ENCODE assay signal across 26 mouse cellular contexts in the genomic region with DNA sequence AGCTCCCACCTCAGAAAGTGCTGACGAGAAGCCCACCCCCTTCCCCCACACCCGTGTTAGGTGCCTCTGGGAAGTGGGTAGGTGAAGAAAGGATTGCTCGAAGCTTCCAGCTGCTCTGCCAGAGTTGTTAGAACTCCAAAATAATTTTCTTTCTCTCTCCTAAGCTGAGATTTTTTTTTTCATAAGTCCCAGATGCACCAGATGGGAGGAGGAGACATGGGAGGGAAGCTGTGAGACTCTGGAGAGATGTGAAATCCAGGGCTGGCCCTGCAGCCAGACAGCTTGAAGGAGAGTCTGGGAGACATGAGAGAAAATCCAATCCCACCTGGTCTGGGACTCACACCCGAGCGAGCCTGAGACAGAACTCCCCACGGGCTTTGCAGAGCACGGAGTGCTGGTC. TPM values are rescaled to one million over a fixed set of nuclear protein-coding genes. Genes with fewer than 3 reads are reported as not detected.
DNase-seq lines count a peak whose midpoint lies in the region; ATAC-seq lines count a peak whose summit lies in the region.
"Had no signal": no experiment of that assay in that cellular context is flagged by ENCODE, and none has a peak within 500 bp of the region (broad histone marks: within the 10 kb centered on the region; RNA-seq: fewer than 3 reads in every experiment).

No protein-coding gene starts in this region.

- ATAC-seq in frontal cortex, adult (ENCODE audit: low TSS enrichment), result peak; percentile 79
- no peak for ATAC-seq in midbrain, embryonic 14.5 days (ENCODE audit: low FRiP score, low TSS enrichment)
- no peak for ATAC-seq in limb, embryonic 12.5 days (ENCODE audit: insufficient number of reproducible peaks, insufficient read depth, low FRiP score, low TSS enrichment, low read depth)
- ATAC-seq in cerebellum, adult (ENCODE audit: insufficient number of reproducible peaks, low FRiP score, low TSS enrichment), result no peak
- ATAC-seq: forebrain, embryonic 15.5 days; hindbrain, postnatal 0 days; intestine, embryonic 16.5 days; Patski had no signal

- DNase-seq in frontal cortex, postnatal 14 days (ENCODE audit: low spot score in 2 of 2), result no peak
- DNase-seq in midbrain, embryonic 10.5 days (ENCODE audit: low spot score), result no peak
- no peak for DNase-seq in midbrain, embryonic 14.5 days
- DNase-seq in brain, adult 2 months (ENCODE audit: low read depth, low spot score), result peak; percentile 77
- DNase-seq in ovary, adult 18-20 months (ENCODE audit: low spot score), result no peak
- DNase-seq: adrenal gland, postnatal 36 days; kidney, adult 9 months; lung, postnatal 4 days; thymus, adult 2 months; thymus, postnatal 4 days had no signal

- H3K27ac ChIP-seq in midbrain, embryonic 10.5 days (replicated peaks), result peak overlapping the region; percentile 4; the same call in 1 of the 2 replicates
- H3K27ac ChIP-seq in midbrain, embryonic 14.5 days (replicated peaks; ENCODE audit: low read depth, low read length), result no peak overlapping the region
- H3K27ac ChIP-seq in limb, embryonic 12.5 days, result peak overlapping the region; percentile 35; the same call in 1 of the 2 replicates
- H3K27ac ChIP-seq: embryonic facial prominence, embryonic 12.5 days; forebrain, embryonic 15.5 days; heart, embryonic 10.5 days; hindbrain, postnatal 0 days; layer of hippocampus, adult 2 months had no signal

- H3K9ac ChIP-seq in midbrain, embryonic 14.5 days (replicated peaks; ENCODE audit: low read length), result no peak overlapping the region
- H3K9ac ChIP-seq in limb, embryonic 12.5 days (replicated peaks), result no peak overlapping the region
- H3K9ac ChIP-seq: embryonic facial prominence, embryonic 12.5 days; forebrain, embryonic 15.5 days had no signal

- no peak overlapping the region for H3K4me3 ChIP-seq in midbrain, embryonic 10.5 days
- no peak overlapping the region for H3K4me3 ChIP-seq in midbrain, embryonic 14.5 days (replicated peaks; ENCODE audit: low read depth, low read length)
- no peak overlapping the region for H3K4me3 ChIP-seq in limb, embryonic 12.5 days (replicated peaks)
- H3K4me3 ChIP-seq: embryonic facial prominence, embryonic 12.5 days; erythroblast, embryonic 14.5 days; forebrain, embryonic 15.5 days; heart, embryonic 10.5 days; layer of hippocampus, adult 2 months had no signal

- 72% methylated on average over 7 of the region's 7 CpGs for WGBS in midbrain, embryonic 10.5 days
- WGBS in midbrain, embryonic 14.5 days, result 71% methylated on average over 7 of the region's 7 CpGs
- 47% methylated on average over 7 of the region's 7 CpGs for WGBS in limb, embryonic 12.5 days

- H3K9me3 ChIP-seq in midbrain, embryonic 10.5 days (replicated peaks), result no peaks in the 10 kb centered on the region
- H3K9me3 ChIP-seq in midbrain, embryonic 14.5 days (ENCODE audit: control insufficient read depth, low read length), result no peaks in the 10 kb centered on the region
- H3K9me3 ChIP-seq in limb, embryonic 12.5 days, result no peaks in the 10 kb centered on the region
- H3K9me3 ChIP-seq: embryonic facial prominence, embryonic 12.5 days; forebrain, embryonic 15.5 days; heart, embryonic 10.5 days had no signal

- no peaks in the 10 kb centered on the region for H3K36me3 ChIP-seq in midbrain, embryonic 10.5 days
- no peaks in the 10 kb centered on the region for H3K36me3 ChIP-seq in midbrain, embryonic 14.5 days (ENCODE audit: control insufficient read depth, insufficient read depth, low read length)
- no peaks in the 10 kb centered on the region for H3K36me3 ChIP-seq in limb, embryonic 12.5 days
- H3K36me3 ChIP-seq: embryonic facial prominence, embryonic 12.5 days; forebrain, embryonic 15.5 days; heart, embryonic 10.5 days had no signal

- H3K4me1 ChIP-seq in midbrain, embryonic 10.5 days, result peaks cover 75% of the 10 kb centered on the region
- H3K4me1 ChIP-seq in midbrain, embryonic 14.5 days (ENCODE audit: control insufficient read depth, insufficient read depth, low read length), result peaks cover 31% of the 10 kb centered on the region; the same call in 1 of the 2 replicates
- H3K4me1 ChIP-seq in limb, embryonic 12.5 days (replicated peaks), result peaks cover 48% of the 10 kb centered on the region

- no peak overlapping the region for H3K4me2 ChIP-seq in midbrain, embryonic 14.5 days (ENCODE audit: low read length)
- no peak overlapping the region for H3K4me2 ChIP-seq in limb, embryonic 12.5 days
- H3K4me2 ChIP-seq: embryonic facial prominence, embryonic 12.5 days; forebrain, embryonic 15.5 days had no signal

- peaks cover 10% of the 10 kb centered on the region for H3K27me3 ChIP-seq in midbrain, embryonic 10.5 days (ENCODE audit: low read depth, poor library complexity, severe bottlenecking)
- no peaks in the 10 kb centered on the region for H3K27me3 ChIP-seq in midbrain, embryonic 14.5 days (ENCODE audit: control insufficient read depth, insufficient read depth, low read length)
- H3K27me3 ChIP-seq in limb, embryonic 12.5 days, result no peaks in the 10 kb centered on the region
- H3K27me3 ChIP-seq: embryonic facial prominence, embryonic 12.5 days; forebrain, embryonic 15.5 days; Patski had no signal

RNA-seq across cellular contexts. Expression of a gene that starts 27.7 kb away (rescaled TPM):
- 0.11 and 0.22 TPM in 2 replicates for polyA plus RNA-seq in midbrain, embryonic 10.5 days (2016; fragmentation: Nextera tagmentation; extraction: Ambion mirVana)
- 0.08 TPM in 1 of 2 replicates, not detected in the other for polyA plus RNA-seq in midbrain, embryonic 14.5 days (2014; fragmentation: Nextera tagmentation; extraction: Ambion mirVana)
- not detected in 2 replicates for polyA plus RNA-seq in limb, embryonic 12.5 days (2016; fragmentation: Nextera tagmentation; extraction: Ambion mirVana)
- polyA plus RNA-seq: forebrain, embryonic 15.5 days; heart, embryonic 10.5 days; heart, embryonic 16.5 days; intestine, embryonic 16.5 days; liver, adult 2 months; liver, embryonic 16.5 days; lung, embryonic 16.5 days; Patski; spleen, adult 2 months had no signal

RNA-seq across cellular contexts. Expression of a gene that starts 53.8 kb away (rescaled TPM):
- polyA plus RNA-seq in midbrain, embryonic 10.5 days (2016; fragmentation: Nextera tagmentation; extraction: Ambion mirVana), result 279 and 311 TPM in 2 replicates
- polyA plus RNA-seq in midbrain, embryonic 14.5 days (2014; fragmentation: Nextera tagmentation; extraction: Ambion mirVana), result 334 and 361 TPM in 2 replicates
- polyA plus RNA-seq in limb, embryonic 12.5 days (2016; fragmentation: Nextera tagmentation; extraction: Ambion mirVana), result 336 and 348 TPM in 2 replicates

RNA-seq across cellular contexts. Expression of a gene that starts 54.5 kb away (rescaled TPM):
- polyA plus RNA-seq in midbrain, embryonic 10.5 days (2016; fragmentation: Nextera tagmentation; extraction: Ambion mirVana), result 30.6 and 39.7 TPM in 2 replicates
- 15.0 and 18.7 TPM in 2 replicates for polyA plus RNA-seq in midbrain, embryonic 14.5 days (2014; fragmentation: Nextera tagmentation; extraction: Ambion mirVana)
- 18.6 and 24.7 TPM in 2 replicates for polyA plus RNA-seq in limb, embryonic 12.5 days (2016; fragmentation: Nextera tagmentation; extraction: Ambion mirVana)

RNA-seq across cellular contexts. Expression of a gene that starts 57.6 kb away (rescaled TPM):
- 7.6 and 9.9 TPM in 2 replicates for polyA plus RNA-seq in midbrain, embryonic 10.5 days (2016; fragmentation: Nextera tagmentation; extraction: Ambion mirVana)
- 5.2 and 5.3 TPM in 2 replicates for polyA plus RNA-seq in midbrain, embryonic 14.5 days (2014; fragmentation: Nextera tagmentation; extraction: Ambion mirVana)
- 4.6 and 7.1 TPM in 2 replicates for polyA plus RNA-seq in limb, embryonic 12.5 days (2016; fragmentation: Nextera tagmentation; extraction: Ambion mirVana)

RNA-seq across cellular contexts. Expression of a gene that starts 57.7 kb away (rescaled TPM):
- 122 and 123 TPM in 2 replicates for polyA plus RNA-seq in midbrain, embryonic 10.5 days (2016; fragmentation: Nextera tagmentation; extraction: Ambion mirVana)
- 72.9 and 85.5 TPM in 2 replicates for polyA plus RNA-seq in midbrain, embryonic 14.5 days (2014; fragmentation: Nextera tagmentation; extraction: Ambion mirVana)
- polyA plus RNA-seq in limb, embryonic 12.5 days (2016; fragmentation: Nextera tagmentation; extraction: Ambion mirVana), result 97.8 and 102 TPM in 2 replicates
